Mouse (Mus musculus): Measurements from ENCODE around the gene Lyve1.

DNA sequence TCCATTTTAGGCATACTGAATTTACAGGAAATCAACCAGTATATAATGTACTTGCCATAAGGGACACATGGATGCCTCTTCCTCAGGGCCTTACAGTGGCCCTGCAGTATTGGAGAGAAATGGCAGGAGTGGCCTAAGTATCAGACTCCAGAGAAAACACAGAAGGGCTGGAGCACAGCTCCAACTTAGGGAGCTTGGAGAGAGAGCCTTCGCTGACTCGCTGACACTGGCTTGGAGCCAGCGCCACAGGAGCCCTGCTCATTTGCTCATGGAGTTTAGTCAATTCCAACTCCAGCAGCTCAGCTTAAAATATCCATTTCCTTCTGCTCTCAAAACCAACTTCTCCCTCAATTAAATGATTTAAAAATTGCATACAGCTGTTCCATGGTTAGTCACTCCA lies 41.4 kb downstream of the Lyve1 start:
- TF ChIP-seq CTCF (IDR thresholded peaks at IDR 0.05; ENCODE audit: control insufficient read depth, insufficient read depth, insufficient replicate concordance, low read depth, low read length) (no peak), POLR2A (IDR thresholded peaks at IDR 0.05; ENCODE audit: control insufficient read depth, low read depth, low read length) (no peak)

Measured in testis, adult 2 months (tissue).